8 mouse cellular contexts compared by ENCODE assay signal in genomic region chr12:102703111-102703412, GRCm38 (mm10). TPM values are rescaled to one million over a fixed set of nuclear protein-coding genes. Genes with fewer than 3 reads are reported as not detected.
DNase-seq lines count a peak whose midpoint lies in the region; ATAC-seq and TF ChIP-seq lines count a peak whose summit lies in the region.

No protein-coding gene starts in this region.

- no peaks in the 10 kb centered on the region for H3K9me3 ChIP-seq in forebrain, embryonic 11.5 days (ENCODE audit: control insufficient read depth, low read length)
- H3K9me3 ChIP-seq in midbrain, embryonic 16.5 days (replicated peaks; ENCODE audit: control insufficient read depth, low read length, poor library complexity, severe bottlenecking), result no peaks in the 10 kb centered on the region

- peak in 1 of 2 experiments; percentile 40 for DNase-seq in layer of hippocampus, adult 2 months (ENCODE audit: low spot score in 2 of 2)
- DNase-seq in layer of hippocampus, postnatal 36 days, result no peak
- peak; percentile 49 for DNase-seq in adrenal gland, postnatal 14 days
- DNase-seq in forebrain, embryonic 11.5 days (ENCODE audit: low spot score), result no peak
- DNase-seq in kidney, postnatal 14 days, result peak; percentile 41
- DNase-seq in ovary, adult 18-20 months (ENCODE audit: low spot score), result no peak
- no peak for DNase-seq in right cerebral cortex, postnatal 25 days

- no peaks in the 10 kb centered on the region for H3K36me3 ChIP-seq in forebrain, embryonic 11.5 days (ENCODE audit: control insufficient read depth, insufficient read depth, low read length)
- H3K36me3 ChIP-seq in midbrain, embryonic 16.5 days (ENCODE audit: control insufficient read depth, insufficient read depth, low read length), result no peaks in the 10 kb centered on the region

- peak overlapping the region; percentile 92 for H3K4me2 ChIP-seq in forebrain, embryonic 11.5 days (ENCODE audit: low read depth, low read length, severe bottlenecking)
- H3K4me2 ChIP-seq in midbrain, embryonic 16.5 days (ENCODE audit: low read length), result peak overlapping the region; percentile 64

- no peak for ATAC-seq in forebrain, embryonic 11.5 days (replicated peaks; ENCODE audit: low FRiP score)
- ATAC-seq in midbrain, embryonic 16.5 days, result no peak

- no peaks in the 10 kb centered on the region for H3K27me3 ChIP-seq in forebrain, embryonic 11.5 days (ENCODE audit: control insufficient read depth, insufficient read depth, low read length)
- no peaks in the 10 kb centered on the region for H3K27me3 ChIP-seq in midbrain, embryonic 16.5 days (ENCODE audit: control insufficient read depth, insufficient read depth, low read depth, low read length)

- WGBS in forebrain, embryonic 11.5 days, result 4% methylated on average over 4 of the region's 4 CpGs
- WGBS in midbrain, embryonic 16.5 days, result 1% methylated on average over 4 of the region's 4 CpGs

- peaks cover 25% of the 10 kb centered on the region for H3K4me1 ChIP-seq in forebrain, embryonic 11.5 days (replicated peaks; ENCODE audit: control insufficient read depth, insufficient read depth, low read length)
- H3K4me1 ChIP-seq in midbrain, embryonic 16.5 days (ENCODE audit: control insufficient read depth, insufficient read depth, low read length), result peaks cover 41% of the 10 kb centered on the region

- H3K27ac ChIP-seq in layer of hippocampus, adult 2 months, result peak overlapping the region; percentile 95
- H3K27ac ChIP-seq in forebrain, embryonic 11.5 days (ENCODE audit: low read depth, low read length), result peak overlapping the region; percentile 55; the same call in 1 of the 2 replicates
- H3K27ac ChIP-seq in midbrain, embryonic 16.5 days (ENCODE audit: low read length), result peak overlapping the region; percentile 48

- peak overlapping the region; percentile 95 for H3K4me3 ChIP-seq in layer of hippocampus, adult 2 months
- peak overlapping the region; percentile 73; the same call in 1 of the 2 replicates for H3K4me3 ChIP-seq in forebrain, embryonic 11.5 days (ENCODE audit: low read depth, low read length)
- H3K4me3 ChIP-seq in midbrain, embryonic 16.5 days (ENCODE audit: low read depth, low read length), result peak overlapping the region; percentile 63

- peak overlapping the region; percentile 28; the same call in 1 of the 2 replicates for H3K9ac ChIP-seq in forebrain, embryonic 11.5 days (ENCODE audit: low read length)
- peak overlapping the region; percentile 78 for H3K9ac ChIP-seq in midbrain, embryonic 16.5 days (ENCODE audit: low read depth, low read length)

- TF ChIP-seq CTCF in layer of hippocampus, adult 2 months (conservative IDR thresholded peaks at IDR 0.05), result peak; percentile 59

RNA-seq across cellular contexts. Expression of gene Itpk1, which starts 1.7 kb away (rescaled TPM):
- 10 to 100 TPM; 66.6 to 76.8 TPM for total RNA-seq in layer of hippocampus, adult 2 months (2021)
- total RNA-seq in layer of hippocampus, postnatal 36 days (2021), result 10 to 100 TPM; 64.3 to 64.8 TPM
- total RNA-seq in adrenal gland, postnatal 14 days (2021), result 72.0 and 79.8 TPM in 2 replicates
- polyA plus RNA-seq in forebrain, embryonic 11.5 days (2014; fragmentation: Nextera tagmentation; extraction: Ambion mirVana), result 19.6 and 21.5 TPM in 2 replicates
- 35.8 and 39.3 TPM in 2 replicates for polyA plus RNA-seq in midbrain, embryonic 16.5 days (2015; fragmentation: Nextera tagmentation; extraction: Ambion mirVana)

RNA-seq across cellular contexts. Expression of gene Moap1, which starts 40.4 kb away (rescaled TPM):
- 10 to 100 TPM; 24.3 to 24.9 TPM for total RNA-seq in layer of hippocampus, adult 2 months (2021)
- total RNA-seq in layer of hippocampus, postnatal 36 days (2021), result 10 to 100 TPM; 26.1 to 26.5 TPM
- 9.3 and 9.6 TPM in 2 replicates for total RNA-seq in adrenal gland, postnatal 14 days (2021)
- polyA plus RNA-seq in forebrain, embryonic 11.5 days (2014; fragmentation: Nextera tagmentation; extraction: Ambion mirVana), result 31.9 and 34.4 TPM in 2 replicates
- 76.2 and 78.4 TPM in 2 replicates for polyA plus RNA-seq in midbrain, embryonic 16.5 days (2015; fragmentation: Nextera tagmentation; extraction: Ambion mirVana)

RNA-seq across cellular contexts. Expression of gene Tmem251, which starts 40.5 kb away (rescaled TPM):
- total RNA-seq in layer of hippocampus, adult 2 months (2021), result 1 to 10 TPM; 5.1 TPM
- 1 to 10 TPM; 5.0 to 6.0 TPM for total RNA-seq in layer of hippocampus, postnatal 36 days (2021)
- total RNA-seq in adrenal gland, postnatal 14 days (2021), result 5.7 TPM in 2 replicates
- polyA plus RNA-seq in forebrain, embryonic 11.5 days (2014; fragmentation: Nextera tagmentation; extraction: Ambion mirVana), result 12.7 and 14.0 TPM in 2 replicates
- polyA plus RNA-seq in midbrain, embryonic 16.5 days (2015; fragmentation: Nextera tagmentation; extraction: Ambion mirVana), result 10.8 and 11.3 TPM in 2 replicates

RNA-seq across cellular contexts. Expression of gene Gm28051, which starts 54.5 kb away (rescaled TPM):
- total RNA-seq in layer of hippocampus, adult 2 months (2021), result not detected
- total RNA-seq in layer of hippocampus, postnatal 36 days (2021), result not detected
- not detected in 2 replicates for total RNA-seq in adrenal gland, postnatal 14 days (2021)
- polyA plus RNA-seq in forebrain, embryonic 11.5 days (2014; fragmentation: Nextera tagmentation; extraction: Ambion mirVana), result not detected in 2 replicates
- not detected in 2 replicates for polyA plus RNA-seq in midbrain, embryonic 16.5 days (2015; fragmentation: Nextera tagmentation; extraction: Ambion mirVana)

RNA-seq across cellular contexts. Expression of gene Gon7, which starts 54.5 kb away (rescaled TPM):
- total RNA-seq in layer of hippocampus, adult 2 months (2021), result 10 to 100 TPM; 13.2 to 13.4 TPM
- total RNA-seq in layer of hippocampus, postnatal 36 days (2021), result 10 to 100 TPM; 13.2 to 14.4 TPM
- total RNA-seq in adrenal gland, postnatal 14 days (2021), result 15.6 and 16.9 TPM in 2 replicates
- polyA plus RNA-seq in forebrain, embryonic 11.5 days (2014; fragmentation: Nextera tagmentation; extraction: Ambion mirVana), result 45.9 and 46.0 TPM in 2 replicates
- polyA plus RNA-seq in midbrain, embryonic 16.5 days (2015; fragmentation: Nextera tagmentation; extraction: Ambion mirVana), result 48.6 and 53.2 TPM in 2 replicates

Comparison
In these comparisons a context has a peak if more than half of its experiments do, and no peak if none do; other contexts are left out.
1. DNase-seq: peak in adrenal gland, postnatal 14 days (single experiment) and kidney, postnatal 14 days (single experiment); none in layer of hippocampus, postnatal 36 days (0 of 2), forebrain, embryonic 11.5 days (single experiment), ovary, adult 18-20 months (single experiment) and right cerebral cortex, postnatal 25 days (single experiment).
2. Peak in every context shown above with its lines, with median percentiles within 50 percentile points of each other: H3K27ac ChIP-seq and H3K4me3 ChIP-seq.